Mouse (Mus musculus): ENCODE data around the gene AW822073.
"Not testable (repeated sequence)": the region's sequence is repeated elsewhere in the genome, so short reads cannot be mapped to it uniquely, and the experiment has no call there.

AW822073 gene

DNA sequence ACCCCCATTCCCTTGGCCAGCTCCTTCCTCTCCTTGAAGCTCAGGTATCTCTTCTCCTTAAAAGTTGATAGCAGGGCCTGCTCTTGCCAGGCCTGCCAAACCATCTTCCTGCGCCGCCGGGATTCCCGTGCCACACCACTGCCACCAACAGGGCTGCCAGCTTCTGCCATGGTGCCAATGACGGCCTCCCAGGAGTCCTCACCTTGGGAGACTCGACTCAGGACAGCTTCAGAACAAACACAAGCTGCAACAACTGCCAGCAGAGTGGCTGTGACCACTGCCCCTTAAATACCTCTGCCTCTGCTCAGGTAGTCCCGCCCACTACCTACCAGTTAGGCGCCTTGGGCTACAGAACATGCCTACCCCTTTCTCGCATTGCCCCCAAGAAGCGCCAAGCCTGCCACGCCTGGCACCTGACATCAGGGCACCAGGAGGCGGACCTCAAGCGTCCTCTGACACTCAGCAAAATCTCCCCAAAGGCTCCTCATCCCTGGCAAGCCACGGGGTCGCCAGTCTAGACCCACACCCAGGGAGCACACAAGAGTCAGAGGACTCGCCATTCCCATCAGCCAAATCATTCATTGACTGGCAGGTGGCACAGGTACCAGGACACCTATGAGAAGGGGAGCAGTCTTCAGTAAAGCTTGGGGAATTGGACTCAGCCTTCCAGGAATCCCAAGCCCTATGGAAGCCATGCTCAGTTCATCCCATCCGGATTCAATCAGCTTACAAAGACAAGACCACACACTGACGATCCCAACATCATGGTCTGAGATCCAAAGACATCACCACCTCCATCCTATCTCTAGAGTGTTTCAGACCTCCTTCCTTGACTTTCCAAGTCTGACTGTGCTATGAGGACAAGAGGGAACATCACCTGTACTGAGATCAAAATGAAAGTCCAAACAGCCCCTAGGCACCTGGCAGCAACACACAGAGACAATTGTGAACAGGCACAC, at the start of gene AW822073:
TSS of gene AW822073 (minus strand) at position 104 of the 959 bp plus-strand sequence.
- peak; percentile 50 to 80 for DNase-seq

DNA sequence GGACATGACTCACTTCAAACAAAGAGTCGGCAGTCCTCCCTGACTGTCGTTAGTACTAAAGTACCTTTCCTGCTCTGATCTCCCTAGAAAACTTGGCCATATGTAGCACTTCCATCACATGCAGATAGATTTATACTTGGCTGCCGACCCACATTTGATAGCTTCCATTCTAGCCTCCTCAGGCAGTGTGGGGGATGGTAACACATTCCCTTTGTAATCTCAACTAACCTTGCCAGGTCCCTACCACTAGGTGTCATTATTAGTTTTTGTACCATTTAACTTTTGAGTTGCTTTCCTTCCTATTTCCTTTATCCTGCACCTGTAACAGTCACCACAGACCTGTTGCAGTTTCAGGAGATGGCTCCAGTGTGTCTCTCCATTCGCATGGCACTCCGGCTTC, 33.7 kb upstream of the AW822073 start:
- DNase-seq = no peak

DNA sequence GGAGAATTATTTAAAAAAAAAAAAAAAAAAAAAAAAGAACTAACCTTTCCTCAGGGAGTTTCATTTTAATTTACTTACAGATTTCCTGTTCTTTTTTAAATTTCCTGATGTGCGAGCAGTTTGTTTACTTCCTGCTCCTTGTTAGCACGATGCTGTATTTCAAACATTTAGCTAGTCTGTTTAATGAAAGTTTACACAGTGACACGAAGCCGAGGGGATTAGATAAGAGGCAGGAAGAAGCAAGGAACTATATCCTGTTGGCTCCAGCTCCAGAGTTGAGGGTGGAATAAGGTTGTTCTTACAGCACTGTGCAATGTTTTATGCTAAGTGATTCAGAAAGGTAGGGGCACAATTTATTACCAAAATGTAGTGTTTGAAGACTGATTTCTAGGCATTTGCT, 31.2 kb upstream of the AW822073 start:
- DNase-seq = no peak

DNA sequence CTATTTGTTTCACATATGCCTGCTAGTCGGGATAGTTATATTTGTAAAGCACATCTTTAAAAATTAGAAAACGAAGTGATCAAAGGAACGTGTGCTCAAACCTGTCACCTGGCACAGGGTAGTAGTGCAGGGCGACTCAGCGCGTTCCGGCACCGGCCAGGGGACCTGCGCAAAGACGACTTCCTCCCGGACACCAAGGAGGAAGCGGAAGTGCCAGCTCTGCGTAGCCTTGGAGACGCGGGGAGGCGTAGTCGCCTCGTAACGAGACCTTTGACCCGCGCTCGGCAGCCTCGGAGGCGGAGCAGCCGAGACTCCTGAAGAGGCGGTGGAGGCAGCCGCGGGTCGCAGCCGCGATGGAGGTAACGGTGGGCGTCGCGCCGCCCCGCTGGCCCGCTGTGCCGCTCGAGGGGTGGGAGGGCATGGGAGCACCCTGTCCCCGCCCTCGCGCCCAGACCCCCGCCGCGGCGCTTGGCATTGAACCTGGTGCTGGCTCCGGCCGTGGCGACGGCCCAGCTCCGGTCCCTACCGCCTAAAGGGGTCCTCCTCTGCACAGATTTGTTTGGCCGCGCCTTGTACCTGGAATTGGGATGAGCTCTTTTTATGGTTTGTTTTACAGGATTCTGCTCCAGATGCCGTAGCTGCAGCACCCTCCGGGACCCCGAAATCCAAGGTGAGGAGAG, 30.6 kb upstream of the AW822073 start, which contains the start of gene Gcc2:
TSS of gene Gcc2 (plus strand) at position 285 of the 680 bp plus-strand sequence.
- DNase-seq = peak; percentile 95 to 97

DNA sequence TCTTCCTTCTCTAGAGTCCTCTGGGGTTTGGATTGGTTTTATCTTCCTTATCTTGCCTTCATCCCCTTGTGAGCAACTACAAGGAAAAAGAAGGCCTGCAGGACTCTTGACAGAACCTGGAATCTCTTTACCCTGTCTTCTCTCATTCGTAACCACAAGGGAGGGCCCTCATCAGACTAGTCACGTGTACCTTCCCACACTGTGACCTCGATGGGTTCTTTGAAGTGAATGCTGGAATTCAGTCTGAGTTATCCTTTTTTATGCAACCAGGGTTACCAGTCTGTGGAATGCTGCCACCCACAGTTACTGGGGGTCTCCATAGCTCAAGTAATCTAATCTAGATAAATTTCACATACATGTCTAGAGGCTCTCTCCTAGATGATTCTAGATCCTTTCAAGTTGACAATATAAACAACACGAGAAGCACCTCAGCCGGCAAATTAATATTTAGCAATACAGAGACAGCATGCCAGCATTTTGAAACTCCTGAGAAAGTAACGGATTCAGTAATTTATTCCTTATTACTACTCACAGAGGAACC, 30.0 kb upstream of the AW822073 start:
- no peak for DNase-seq

DNA sequence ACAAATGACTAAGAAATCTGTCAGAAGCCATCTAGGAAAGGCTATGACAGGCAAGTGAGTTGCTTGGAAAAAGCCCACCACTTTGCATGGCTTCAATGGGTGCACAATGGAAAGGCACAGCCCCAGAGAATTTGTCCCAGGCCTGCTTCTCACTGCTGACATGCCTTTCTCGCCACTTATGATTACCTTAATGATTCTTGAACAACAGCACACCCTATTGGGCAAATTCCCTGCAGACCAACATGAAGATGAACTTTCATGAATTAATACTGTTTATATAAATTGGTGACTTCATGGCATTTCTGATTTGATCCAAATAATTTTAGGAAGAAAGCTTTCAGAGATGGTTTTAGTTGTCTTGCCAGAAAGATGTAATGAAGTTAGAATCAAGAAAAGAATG, 24.8 kb upstream of the AW822073 start:
- no peak for DNase-seq

DNA sequence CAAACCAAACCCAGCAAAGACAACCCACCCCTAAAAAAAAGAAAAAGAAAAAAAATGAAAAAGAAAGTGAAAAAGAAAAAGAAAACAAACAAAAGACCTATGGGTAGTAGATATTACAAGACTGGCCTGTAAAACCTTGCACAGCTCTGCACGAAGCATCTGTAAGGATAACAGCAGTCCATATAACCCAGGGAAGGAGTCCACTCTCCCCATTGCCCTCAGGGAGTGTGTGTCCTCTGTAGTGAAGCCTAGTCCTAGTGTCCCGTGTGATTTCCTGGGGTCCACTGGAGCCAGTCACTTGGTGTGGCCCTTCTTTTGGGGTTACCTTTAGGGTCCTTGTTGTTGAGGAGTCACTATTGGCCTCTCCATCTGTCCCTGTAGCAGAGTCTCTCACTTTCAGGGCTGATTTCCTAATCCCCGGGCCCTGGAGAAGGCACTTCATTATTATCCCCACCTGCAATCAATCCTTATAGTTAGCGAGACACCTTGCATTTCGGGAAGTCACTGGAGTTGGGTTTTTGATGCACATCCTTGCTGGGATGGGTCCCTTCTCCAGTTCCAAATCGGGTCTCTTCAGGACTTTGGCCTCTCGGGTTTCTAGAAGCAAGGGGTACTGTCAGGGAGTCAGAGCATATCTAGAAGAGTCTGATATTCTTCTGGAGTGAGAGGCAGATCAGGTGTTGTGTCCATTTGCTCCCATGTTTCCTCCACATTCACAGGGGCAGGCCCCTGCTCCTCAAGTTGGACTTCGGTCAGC, 14.4 kb upstream of the AW822073 start:
- peak in 1 of 2 experiments; percentile 80 for DNase-seq

DNA sequence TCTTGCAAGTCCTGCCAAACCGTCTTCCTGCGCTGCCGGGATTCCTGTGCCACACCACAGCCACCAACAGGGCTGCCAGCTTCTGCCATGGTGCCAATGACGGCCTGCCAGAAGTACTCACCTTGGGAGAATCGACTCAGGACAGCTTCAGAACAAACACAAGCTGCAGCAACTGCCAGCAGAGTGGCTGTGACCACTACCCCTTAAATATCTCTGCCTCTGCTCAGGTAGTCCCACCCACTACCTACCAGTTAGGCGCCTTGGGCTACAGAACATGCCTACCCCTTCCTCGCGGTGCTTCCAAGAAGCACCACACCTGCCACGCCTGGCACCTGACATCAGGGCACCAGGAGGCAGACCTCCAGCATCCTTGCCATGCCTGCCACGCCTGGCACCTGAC, 11.9 kb upstream of the AW822073 start, which contains the start of gene Gm4981:
TSS of gene Gm4981 (minus strand) at position 89 of the 400 bp plus-strand sequence.
- DNase-seq = peak in 1 of 2 experiments; percentile 52

DNA sequence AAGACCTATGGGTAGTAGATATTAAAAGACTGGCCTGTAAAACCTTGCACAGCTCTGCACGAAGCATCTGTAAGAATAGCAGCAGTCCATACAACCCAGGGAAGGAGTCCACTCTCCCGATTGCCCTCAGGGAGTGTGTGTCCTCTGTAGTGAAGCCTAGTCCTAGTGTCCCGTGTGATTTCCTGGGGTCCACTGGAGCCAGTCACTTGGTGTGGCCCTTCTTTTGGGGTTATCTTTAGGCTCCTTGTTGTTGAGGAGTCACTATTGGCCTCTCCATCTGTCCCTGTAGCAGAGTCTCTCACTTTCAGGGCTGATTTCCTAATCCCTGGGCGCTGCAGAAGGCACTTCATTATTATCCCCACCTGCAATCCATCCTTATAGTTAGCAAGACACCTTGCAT, 10.3 kb upstream of the AW822073 start:
- DNase-seq = not testable (repeated sequence)

DNA sequence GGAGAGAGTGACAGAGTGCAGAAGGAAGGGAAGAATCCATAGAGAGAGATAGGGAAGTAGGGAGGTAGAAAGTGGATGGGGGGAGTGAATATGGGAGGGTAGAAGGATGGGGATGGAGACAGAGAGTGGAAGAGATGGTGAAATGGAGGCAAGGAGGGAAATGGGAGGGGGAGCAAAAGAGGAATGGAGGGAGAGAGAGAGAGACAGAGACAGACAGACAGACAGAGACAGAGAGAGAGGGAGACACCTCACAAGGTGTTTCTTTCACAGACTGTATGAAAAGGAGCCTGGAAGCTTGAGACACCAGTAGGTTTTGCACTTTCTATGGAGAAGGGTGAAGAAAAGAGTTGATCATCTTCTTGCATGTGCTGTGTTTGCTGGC, 9.0 kb upstream of the AW822073 start:
- peak in 1 of 2 experiments; percentile 11 for DNase-seq

DNA sequence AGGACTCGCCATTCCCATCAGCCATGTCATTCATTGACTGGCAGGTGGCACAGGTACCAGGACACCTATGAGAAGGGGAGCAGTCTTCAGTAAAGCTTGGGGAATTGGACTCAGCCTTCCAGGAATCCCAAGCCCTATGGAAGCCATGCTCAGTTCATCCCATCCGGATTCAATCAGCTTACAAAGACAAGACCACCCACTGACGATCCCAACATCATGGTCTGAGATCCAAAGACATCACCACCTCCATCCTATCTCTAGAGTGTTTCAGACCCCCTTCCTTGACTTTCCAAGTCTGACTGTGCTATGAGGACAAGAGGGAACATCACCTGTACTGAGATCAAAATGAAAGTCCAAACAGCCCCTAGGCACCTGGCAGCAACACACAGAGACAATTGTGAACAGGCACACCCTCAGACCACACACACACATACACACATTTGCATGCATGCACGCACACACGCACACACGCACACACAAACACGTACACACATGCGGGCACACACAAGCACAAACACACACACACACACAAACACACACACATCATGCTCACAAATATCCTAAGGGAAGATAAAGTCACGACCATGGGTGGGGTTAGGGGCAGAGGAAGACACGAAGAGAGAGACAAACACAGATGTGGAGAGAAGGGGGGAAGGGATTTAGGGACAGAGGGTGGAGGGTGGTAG, 8.5 kb upstream of the AW822073 start:
- peak in 1 of 2 experiments; percentile 70 for DNase-seq

DNA sequence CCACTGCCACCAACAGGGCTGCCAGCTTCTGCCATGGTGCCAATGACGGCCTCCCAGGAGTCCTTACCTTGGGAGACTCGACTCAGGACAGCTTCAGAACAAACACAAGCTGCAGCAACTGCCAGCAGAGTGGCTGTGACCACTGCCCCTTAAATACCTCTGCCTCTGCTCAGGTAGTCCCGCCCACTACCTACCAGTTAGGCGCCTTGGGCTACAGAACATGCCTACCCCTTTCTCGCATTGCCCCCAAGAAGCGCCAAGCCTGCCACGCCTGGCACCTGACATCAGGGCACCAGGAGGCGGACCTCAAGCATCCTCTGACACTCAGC, 7.9 kb upstream of the AW822073 start, which contains the start of gene Duxf3:
TSS of gene Duxf3 (minus strand) at position 35 of the 329 bp plus-strand sequence.
- DNase-seq = peak in 1 of 2 experiments; percentile 68

DNA sequence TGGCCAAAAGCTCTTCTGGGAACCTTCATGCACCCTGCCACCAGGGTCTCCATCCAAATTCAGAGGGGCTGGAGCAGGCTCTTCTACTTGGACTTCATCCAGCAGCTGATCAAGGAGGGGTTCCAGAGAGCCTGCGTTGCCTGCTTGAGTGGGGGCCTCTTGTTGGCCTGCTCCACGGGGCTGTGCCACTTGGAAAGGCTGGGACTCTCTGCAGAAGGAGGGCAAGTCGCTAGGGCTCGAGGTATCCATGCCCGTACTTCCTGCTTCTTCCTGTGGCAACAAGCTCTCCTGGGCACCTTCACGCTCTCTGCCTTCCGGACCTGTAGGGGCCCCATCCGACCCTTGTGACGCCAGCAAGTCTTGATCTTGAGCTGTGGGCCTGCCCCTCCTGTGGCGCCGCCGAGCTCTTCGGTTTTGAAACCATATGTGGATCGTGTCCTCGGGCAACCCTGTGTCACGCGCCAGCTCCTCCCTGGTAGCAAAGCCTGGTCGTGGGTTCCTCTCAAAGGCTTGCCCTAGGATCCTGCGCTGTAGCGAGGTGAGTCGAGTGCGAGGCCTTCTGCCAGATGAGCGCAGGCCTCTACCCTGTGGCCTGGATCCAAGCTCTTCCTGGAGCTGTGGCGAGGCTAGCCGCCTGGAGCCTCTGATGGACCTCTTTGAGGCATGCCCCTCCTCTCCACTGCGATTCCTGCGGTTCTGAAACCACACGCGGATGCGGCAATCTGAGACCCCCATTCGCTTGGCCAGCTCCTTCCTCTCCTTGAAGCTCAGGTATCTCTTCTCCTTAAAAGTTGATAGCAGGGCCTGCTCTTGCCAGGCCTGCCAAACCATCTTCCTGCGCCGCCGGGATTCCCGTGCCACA, 7.3 kb upstream of the AW822073 start:
- peak; percentile 70 to 92 for DNase-seq

DNA sequence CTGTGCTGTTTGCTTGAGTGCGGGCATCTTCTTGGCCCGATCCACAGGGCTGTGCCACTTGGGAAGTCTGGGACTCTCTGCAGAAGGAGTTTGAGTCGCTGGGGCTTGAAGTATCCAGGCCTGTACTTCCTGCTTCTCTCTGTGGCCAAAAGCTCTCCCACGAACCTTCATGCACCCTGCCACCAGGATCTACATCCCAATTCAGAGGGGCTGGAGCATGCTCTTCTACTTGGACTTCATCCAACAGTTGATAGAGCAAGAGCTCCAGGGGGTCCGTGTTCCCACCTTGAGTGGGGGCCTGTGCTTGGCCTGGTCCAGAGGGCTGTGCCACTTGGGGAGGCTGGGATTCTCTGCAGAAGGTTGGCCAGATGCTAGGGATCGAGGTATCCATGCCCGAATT, 6.4 kb upstream of the AW822073 start:
- peak; percentile 44 to 78 for DNase-seq

DNA sequence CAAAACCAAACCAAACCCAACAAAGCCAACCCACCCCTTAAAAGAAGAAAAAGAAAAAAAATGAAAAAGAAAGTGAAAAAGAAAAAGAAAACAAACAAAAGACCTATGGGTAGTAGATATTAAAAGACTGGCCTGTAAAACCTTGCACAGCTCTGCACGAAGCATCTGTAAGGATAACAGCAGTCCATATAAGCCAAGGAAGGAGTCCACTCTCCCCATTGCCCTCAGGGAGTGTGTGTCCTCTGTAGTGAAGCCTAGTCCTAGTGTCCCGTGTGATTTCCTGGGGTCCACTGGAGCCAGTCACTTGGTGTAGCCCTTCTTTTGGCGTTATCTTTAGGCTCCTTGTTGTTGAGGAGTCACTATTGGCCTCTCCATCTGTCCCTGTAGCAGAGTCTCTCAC, 5.3 kb upstream of the AW822073 start:
- DNase-seq = not testable (repeated sequence)

DNA sequence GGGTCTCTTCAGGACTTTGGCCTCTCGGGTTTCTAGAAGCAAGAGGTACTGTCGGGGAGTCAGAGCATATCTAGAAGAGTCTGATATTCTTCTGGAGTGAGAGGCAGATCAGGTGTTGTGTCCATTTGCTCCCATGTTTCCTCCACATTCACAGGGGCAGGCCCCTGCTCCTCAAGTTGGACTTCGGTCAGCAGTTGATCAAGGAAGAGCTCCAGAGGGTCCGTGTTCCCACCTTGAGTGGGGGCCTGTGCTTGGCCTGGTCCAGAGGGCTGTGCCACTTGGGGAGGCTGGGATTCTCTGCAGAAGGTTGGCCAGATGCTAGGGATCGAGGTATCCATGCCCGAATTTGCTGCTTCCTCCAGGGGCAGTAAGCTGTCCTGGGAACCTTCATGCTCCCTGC, 3.1 kb upstream of the AW822073 start:
- DNase-seq = not testable (repeated sequence)

DNA sequence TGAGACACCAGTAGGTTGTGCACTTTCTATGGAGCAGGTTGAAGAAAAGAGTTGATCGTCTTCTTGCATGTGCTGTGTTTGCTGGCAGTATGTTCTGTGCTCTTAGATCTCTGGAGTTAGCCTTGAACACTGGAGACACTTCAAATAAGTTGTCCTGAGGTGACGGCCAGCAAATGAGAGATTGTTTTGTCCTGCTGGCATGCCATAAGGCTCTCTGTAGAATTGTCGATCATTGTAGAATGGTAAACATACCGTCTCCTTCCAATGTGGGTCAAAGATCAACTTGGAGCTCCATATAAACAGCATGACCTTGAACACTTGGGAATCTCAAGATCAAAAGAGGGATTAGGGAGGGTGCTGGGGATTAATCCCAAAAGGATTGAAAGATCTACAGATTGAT, 1.6 kb upstream of the AW822073 start:
- peak in 1 of 2 experiments; percentile 47 for DNase-seq

DNA sequence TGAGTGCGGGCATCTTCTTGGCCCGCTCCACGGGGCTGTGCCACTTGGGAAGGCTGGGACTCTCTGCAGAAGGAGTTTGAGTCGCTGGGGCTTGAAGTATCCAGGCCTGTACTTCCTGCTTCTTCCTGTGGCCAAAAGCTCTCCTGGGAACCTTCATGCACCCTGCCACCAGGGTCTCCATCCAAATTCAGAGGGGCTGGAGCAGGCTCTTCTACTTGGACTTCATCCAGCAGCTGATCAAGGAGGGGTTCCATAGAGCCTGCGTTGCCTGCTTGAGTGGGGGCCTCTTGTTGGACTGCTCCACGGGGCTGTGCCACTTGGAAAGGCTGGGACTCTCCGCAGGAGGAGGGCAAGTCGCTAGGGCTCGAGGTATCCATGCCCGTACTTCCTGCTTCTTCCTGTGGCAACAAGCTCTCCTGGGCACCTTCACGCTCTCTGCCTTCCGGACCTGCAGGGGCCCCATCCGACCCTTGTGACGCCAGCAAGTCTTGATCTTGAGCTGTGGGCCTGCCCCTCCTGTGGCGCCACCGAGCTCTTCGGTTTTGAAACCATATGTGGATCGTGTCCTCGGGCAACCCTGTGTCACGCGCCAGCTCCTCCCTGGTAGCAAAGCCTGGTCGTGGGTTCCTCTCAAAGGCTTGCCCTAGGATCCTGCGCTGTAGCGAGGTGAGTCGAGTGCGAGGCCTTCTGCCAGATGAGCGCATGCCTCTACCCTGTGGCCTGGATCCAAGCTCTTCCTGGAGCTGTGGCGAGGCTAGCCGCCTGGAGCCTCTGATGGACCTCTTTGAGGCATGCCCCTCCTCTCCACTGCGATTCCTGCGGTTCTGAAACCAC, 541 bp downstream of the AW822073 start:
- peak; percentile 68 to 91 for DNase-seq

DNA sequence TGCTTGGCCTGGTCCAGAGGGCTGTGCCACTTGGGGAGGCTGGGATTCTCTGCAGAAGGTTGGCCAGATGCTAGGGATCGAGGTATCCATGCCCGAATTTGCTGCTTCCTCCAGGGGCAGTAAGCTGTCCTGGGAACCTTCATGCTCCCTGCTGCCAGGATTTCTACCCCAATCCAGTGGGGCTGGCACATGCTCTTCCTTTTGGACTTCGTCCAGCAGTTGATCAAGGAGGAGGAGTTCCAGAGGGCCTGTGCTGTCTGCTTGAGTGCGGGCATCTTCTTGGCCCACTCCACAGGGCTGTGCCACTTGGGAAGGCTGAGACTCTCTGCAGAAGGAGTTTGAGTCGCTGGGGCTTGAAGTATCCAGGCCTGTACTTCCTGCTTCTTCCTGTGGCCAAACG, 1.6 kb downstream of the AW822073 start:
- not testable (repeated sequence) for DNase-seq

DNA sequence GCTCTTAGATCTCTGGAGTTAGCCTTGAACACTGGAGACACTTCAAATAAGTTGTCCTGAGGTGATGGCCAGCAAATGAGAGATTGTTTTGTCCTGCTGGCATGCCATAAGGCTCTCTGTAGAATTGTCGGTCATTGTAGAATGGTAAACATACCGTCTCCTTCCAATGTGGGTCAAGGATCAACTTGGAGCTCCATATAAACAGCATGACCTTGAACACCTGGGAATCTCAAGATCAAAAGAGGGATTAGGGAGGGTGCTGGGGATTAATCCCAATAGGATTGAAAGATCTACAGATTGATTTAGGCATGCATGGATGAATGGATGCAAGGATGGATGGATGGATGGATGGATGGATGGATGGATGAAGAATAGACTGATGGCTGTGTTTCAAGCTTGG, 3.2 kb downstream of the AW822073 start:
- DNase-seq = not testable (repeated sequence)
